Mouse (Mus musculus) small intestine, adult 2 months (tissue): ENCODE measurements around the gene Cib4. TPM values are rescaled to one million over a fixed set of nuclear protein-coding genes. Genes with fewer than 3 reads are reported as not detected.

Experiments used
- H3K27ac ChIP-seq: fragments of 200-500 bp; 2 replicates; pipeline ENCODE4 v1.5.1; 2012; ENCODE audit warnings: low read depth, low read length, control low read depth, inconsistent platforms; ENCODE audit not compliant: insufficient read depth
- H3K27me3 ChIP-seq: fragments of 200-500 bp; 2 replicates; pipeline ENCODE4 v1.6.1; 2012; ENCODE audit warnings: mild to moderate bottlenecking, moderate library complexity, low read length, inconsistent platforms; ENCODE audit not compliant: control insufficient read depth, insufficient read depth
- H3K36me3 ChIP-seq: fragments of 200-500 bp; 2 replicates; pipeline ENCODE4 v1.6.1; 2012; ENCODE audit warnings: mild to moderate bottlenecking, low read length, control low read depth, inconsistent platforms; ENCODE audit not compliant: control insufficient read depth, insufficient read depth
- H3K4me1 ChIP-seq: fragments of 200-500 bp; 2 replicates; pipeline ENCODE4 v1.6.1; 2012; ENCODE audit warnings: low read length, inconsistent platforms, mixed read lengths; ENCODE audit not compliant: control insufficient read depth, insufficient read depth, insufficient read length
- H3K4me3 ChIP-seq: fragments of 200-500 bp; 2 replicates; pipeline ENCODE4 v1.5.1; 2012; ENCODE audit warnings: low read depth, mild to moderate bottlenecking, control low read depth, inconsistent platforms, low read length, moderate library complexity
- CTCF ChIP-seq: fragments of 200-500 bp; IDR thresholded peaks from 2 replicates; pipeline ENCODE4 v1.5.1; 2012; ENCODE audit warnings: low read depth, mild to moderate bottlenecking, control low read depth, inconsistent platforms, low read length, moderate library complexity, mixed read lengths; ENCODE audit not compliant: insufficient replicate concordance, insufficient read length; ENCODE audit errors: extremely low read depth
- POLR2A ChIP-seq: fragments of 200-500 bp; IDR thresholded peaks from 2 replicates; pipeline ENCODE4 v1.6.1; 2012; ENCODE audit warnings: low read depth, mild to moderate bottlenecking, control low read depth, inconsistent platforms, low read length, moderate library complexity
- WGBS: fragments of 180-500 bp; shearing (Covaris S2); methylation state at CpG from one replicate; pipeline ENCODE4 v1.1.7; 2018; 5-methylcytosine and 5-hydroxymethylcytosine counted together
- polyA plus RNA-seq: library from polyadenylated mRNA; depleted of rRNA; stranded (reverse); fragments of >200 nt; gene quantifications from 2 replicates; pipeline ENCODE4 v1.2.3, GENCODE M21; 2012

The Cib4 gene
- polyA plus RNA-seq, 1 experiment: not detected

GRCm38 (mm10) chr5:30582017-30582416 lies 36.4 kb upstream of the Cib4 start:
- Histone ChIP-seq H3K36me3 (no peaks in the 10 kb centered on the region), H3K27ac (no peak overlapping the region), H3K4me3 (no peak overlapping the region), H3K27me3 (no peaks in the 10 kb centered on the region; the same call in 1 of the 2 replicates), H3K4me1 (no peaks in the 10 kb centered on the region)
- 73% methylated on average over 5 of the region's 5 CpGs for WGBS
- TF ChIP-seq CTCF: no peak

GRCm38 (mm10) chr5:30580725-30581124 lies 35.1 kb upstream of the Cib4 start:
- H3K4me3 ChIP-seq: no peak overlapping the region
- 65% methylated on average over 6 of the region's 6 CpGs for WGBS
- H3K27me3 ChIP-seq: no peaks in the 10 kb centered on the region; the same call in 1 of the 2 replicates
- H3K36me3 ChIP-seq: no peaks in the 10 kb centered on the region
- no peak for TF ChIP-seq CTCF
- TF ChIP-seq POLR2A: no peak
- no peak overlapping the region for H3K27ac ChIP-seq
- no peaks in the 10 kb centered on the region for H3K4me1 ChIP-seq

- H3K4me3 ChIP-seq: no peak overlapping the region
- no peaks in the 10 kb centered on the region for H3K4me1 ChIP-seq
- H3K36me3 ChIP-seq: no peaks in the 10 kb centered on the region
Measured at GRCm38 (mm10) chr5:30578445-30579080, 32.9 kb upstream of the Cib4 start.

GRCm38 (mm10) chr5:30577654-30578310 lies 32.1 kb upstream of the Cib4 start:
- no peaks in the 10 kb centered on the region for H3K36me3 ChIP-seq
- 78% methylated on average over 12 of the region's 12 CpGs for WGBS
- no peak for TF ChIP-seq CTCF
- TF ChIP-seq POLR2A: no peak
- H3K27me3 ChIP-seq: no peaks in the 10 kb centered on the region
- H3K27ac ChIP-seq: no peak overlapping the region
- no peaks in the 10 kb centered on the region for H3K4me1 ChIP-seq
- H3K4me3 ChIP-seq: no peak overlapping the region

More at GRCm38 (mm10) chr5:30578445-30579080, 32.9 kb upstream of the Cib4 start:
- no peaks in the 10 kb centered on the region for H3K27me3 ChIP-seq
- no peak overlapping the region for H3K27ac ChIP-seq
- WGBS: 61% methylated on average over 6 of the region's 6 CpGs
- TF ChIP-seq POLR2A: no peak
- TF ChIP-seq CTCF: no peak

- no peaks in the 10 kb centered on the region for H3K36me3 ChIP-seq
- WGBS: 70% methylated on average over 9 of the region's 9 CpGs
- no peak overlapping the region for H3K4me3 ChIP-seq
- no peak for TF ChIP-seq POLR2A
- no peak for TF ChIP-seq CTCF
- H3K27me3 ChIP-seq: no peaks in the 10 kb centered on the region
- no peaks in the 10 kb centered on the region for H3K4me1 ChIP-seq
- H3K27ac ChIP-seq: no peak overlapping the region
Measured at GRCm38 (mm10) chr5:30577251-30577650, 31.6 kb upstream of the Cib4 start.

- no peak overlapping the region for H3K27ac ChIP-seq
Measured at GRCm38 (mm10) chr5:30576233-30576632, 30.6 kb upstream of the Cib4 start.

GRCm38 (mm10) chr5:30574367-30574766 lies 28.7 kb upstream of the Cib4 start:
- H3K27ac ChIP-seq: no peak overlapping the region
- H3K36me3 ChIP-seq: no peaks in the 10 kb centered on the region
- 83% methylated on average over 8 of the region's 8 CpGs for WGBS

More at GRCm38 (mm10) chr5:30576233-30576632, 30.6 kb upstream of the Cib4 start:
- WGBS: 73% methylated on average over 7 of the region's 7 CpGs
- Histone ChIP-seq H3K36me3 (no peaks in the 10 kb centered on the region), H3K4me3 (no peak overlapping the region), H3K27me3 (no peaks in the 10 kb centered on the region), H3K4me1 (no peaks in the 10 kb centered on the region)
- no peak for TF ChIP-seq CTCF
- no peak for TF ChIP-seq POLR2A

More at GRCm38 (mm10) chr5:30574367-30574766, 28.7 kb upstream of the Cib4 start:
- Histone ChIP-seq H3K27me3 (no peaks in the 10 kb centered on the region), H3K4me1 (no peaks in the 10 kb centered on the region), H3K4me3 (no peak overlapping the region)
- TF ChIP-seq CTCF: no peak
- TF ChIP-seq POLR2A: no peak
